Comparison of ENCODE assay signal across 15 mouse cellular contexts in the genomic region with DNA sequence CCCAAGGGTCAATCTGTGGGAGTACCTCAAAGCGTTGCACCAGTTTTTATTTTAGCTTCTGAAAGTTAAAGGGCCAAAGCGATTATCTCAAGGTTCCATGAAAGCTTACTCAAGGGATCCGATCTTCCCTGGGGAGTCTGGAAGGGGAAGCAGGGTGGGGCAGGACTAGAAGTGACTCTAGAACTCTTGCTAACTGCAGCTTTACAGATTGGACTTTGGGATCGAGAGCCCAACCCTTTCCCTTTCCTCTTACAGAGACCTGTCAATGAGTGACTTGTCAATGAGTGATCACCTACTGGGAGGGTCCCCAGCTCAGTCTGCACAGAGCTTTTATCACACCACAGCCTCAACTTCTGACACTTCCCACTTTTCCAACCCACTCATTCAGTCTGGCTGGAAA. TPM values are rescaled to one million over a fixed set of nuclear protein-coding genes. Genes with fewer than 3 reads are reported as not detected.
A peak's percentile ranks its signal among the peaks of the same experiment; 100 is the strongest.
DNase-seq lines count a peak whose midpoint lies in the region; ATAC-seq and TF ChIP-seq lines count a peak whose summit lies in the region.
"Had no signal": no experiment of that assay in that cellular context is flagged by ENCODE, and none has a peak within 500 bp of the region (broad histone marks: within the 10 kb centered on the region; RNA-seq: fewer than 3 reads in every experiment).

No protein-coding gene starts in this region.

- H3K9ac ChIP-seq in intestine, embryonic 16.5 days (ENCODE audit: low read depth, low read length) = 0 out of 2 replicates have a peak overlapping the region, but pooled peaks have one; percentile 20
- no peak overlapping the region for H3K9ac ChIP-seq in kidney, postnatal 0 days (ENCODE audit: low read depth, low read length)
- no peak overlapping the region for H3K9ac ChIP-seq in liver, postnatal 0 days (replicated peaks)
- H3K9ac ChIP-seq in forebrain, embryonic 13.5 days = no peak overlapping the region
- H3K9ac ChIP-seq: embryonic facial prominence, embryonic 13.5 days; forebrain, embryonic 12.5 days; limb, embryonic 15.5 days had no signal

- peak; percentile 76 for ATAC-seq in intestine, embryonic 16.5 days
- peak; percentile 43; the same call in 1 of the 2 replicates for ATAC-seq in kidney, postnatal 0 days (replicated peaks; ENCODE audit: low FRiP score, low read depth)
- 0 out of 2 replicates have a peak, but pooled peaks have one; percentile 49 for ATAC-seq in liver, postnatal 0 days
- no peak for ATAC-seq in forebrain, embryonic 13.5 days

- TF ChIP-seq EP300 in liver, postnatal 0 days (IDR thresholded peaks at IDR 0.05; ENCODE audit: low read depth) = no peak

- H3K9me3 ChIP-seq in intestine, embryonic 16.5 days (ENCODE audit: control insufficient read depth, low read length) = no peaks in the 10 kb centered on the region
- no peaks in the 10 kb centered on the region for H3K9me3 ChIP-seq in kidney, postnatal 0 days (replicated peaks; ENCODE audit: low read length)
- no peaks in the 10 kb centered on the region for H3K9me3 ChIP-seq in liver, postnatal 0 days (ENCODE audit: low read length)
- no peaks in the 10 kb centered on the region for H3K9me3 ChIP-seq in forebrain, embryonic 13.5 days (replicated peaks)
- H3K9me3 ChIP-seq: embryonic facial prominence, embryonic 13.5 days; forebrain, embryonic 12.5 days; limb, embryonic 15.5 days had no signal

- H3K36me3 ChIP-seq in intestine, embryonic 16.5 days (ENCODE audit: control insufficient read depth, insufficient read depth, low read length) = peaks cover 3% of the 10 kb centered on the region; the same call in 1 of the 2 replicates
- no peaks in the 10 kb centered on the region for H3K36me3 ChIP-seq in kidney, postnatal 0 days (ENCODE audit: insufficient read depth, low read length)
- H3K36me3 ChIP-seq in liver, postnatal 0 days (replicated peaks; ENCODE audit: insufficient read depth, low read length) = no peaks in the 10 kb centered on the region
- peaks cover 9% of the 10 kb centered on the region; the same call in 1 of the 2 replicates for H3K36me3 ChIP-seq in forebrain, embryonic 13.5 days (ENCODE audit: poor library complexity, severe bottlenecking)
- H3K36me3 ChIP-seq: embryonic facial prominence, embryonic 13.5 days; forebrain, embryonic 12.5 days; limb, embryonic 15.5 days had no signal

- 58% methylated on average over 4 of the region's 4 CpGs for WGBS in intestine, embryonic 16.5 days
- 53% methylated on average over 4 of the region's 4 CpGs for WGBS in kidney, postnatal 0 days
- 47% methylated on average over 4 of the region's 4 CpGs for WGBS in liver, postnatal 0 days (ENCODE audit: insufficient replicate concordance)
- WGBS in forebrain, embryonic 13.5 days = 86% methylated on average over 4 of the region's 4 CpGs

- peak overlapping the region; percentile 93 for H3K27ac ChIP-seq in intestine, embryonic 16.5 days (ENCODE audit: low read length)
- H3K27ac ChIP-seq in kidney, postnatal 0 days = peak overlapping the region; percentile 72
- peak overlapping the region; percentile 60 for H3K27ac ChIP-seq in liver, postnatal 0 days (ENCODE audit: low read depth)
- no peak overlapping the region for H3K27ac ChIP-seq in forebrain, embryonic 13.5 days
- H3K27ac ChIP-seq: embryonic facial prominence, embryonic 13.5 days; forebrain, embryonic 12.5 days; limb, embryonic 15.5 days had no signal

- H3K27me3 ChIP-seq in intestine, embryonic 16.5 days (replicated peaks; ENCODE audit: control insufficient read depth, insufficient read depth, low read length) = no peaks in the 10 kb centered on the region
- H3K27me3 ChIP-seq in kidney, postnatal 0 days (ENCODE audit: insufficient read depth, low read length) = no peaks in the 10 kb centered on the region
- H3K27me3 ChIP-seq in liver, postnatal 0 days (ENCODE audit: insufficient read depth, low read length) = no peaks in the 10 kb centered on the region
- no peaks in the 10 kb centered on the region for H3K27me3 ChIP-seq in forebrain, embryonic 13.5 days
- H3K27me3 ChIP-seq: embryonic facial prominence, embryonic 13.5 days; forebrain, embryonic 12.5 days; limb, embryonic 15.5 days had no signal

- H3K4me3 ChIP-seq in intestine, embryonic 16.5 days (ENCODE audit: low read length) = no peak overlapping the region
- no peak overlapping the region for H3K4me3 ChIP-seq in kidney, postnatal 0 days (replicated peaks; ENCODE audit: low read depth, low read length)
- H3K4me3 ChIP-seq in liver, postnatal 0 days (ENCODE audit: low read depth, low read length) = no peak overlapping the region
- no peak overlapping the region for H3K4me3 ChIP-seq in forebrain, embryonic 13.5 days
- H3K4me3 ChIP-seq: embryonic facial prominence, embryonic 13.5 days; forebrain, embryonic 12.5 days; limb, embryonic 15.5 days had no signal

- no peak for TF ChIP-seq CTCF in kidney, postnatal 0 days (IDR thresholded peaks at IDR 0.05; ENCODE audit: low read depth)
- TF ChIP-seq CTCF in liver, postnatal 0 days (IDR thresholded peaks at IDR 0.05; ENCODE audit: low read depth) = no peak

- peak; percentile 61 for DNase-seq in kidney, adult 11 months
- no peak for DNase-seq in kidney, postnatal 14 days
- no peak for DNase-seq in kidney, postnatal 0 days (ENCODE audit: low spot score)
- no peak for DNase-seq in liver, postnatal 0 days
- no peak for DNase-seq in urinary bladder, postnatal 14 days (ENCODE audit: low spot score)
- DNase-seq in layer of hippocampus, adult 9-11 months = no peak
- DNase-seq: cerebellum, postnatal 10 days; gastrocnemius, postnatal 36 days; right cerebral cortex, postnatal 25 days had no signal

- H3K4me1 ChIP-seq in intestine, embryonic 16.5 days (ENCODE audit: control insufficient read depth, insufficient read depth, low read length) = peaks cover 16% of the 10 kb centered on the region
- H3K4me1 ChIP-seq in kidney, postnatal 0 days (replicated peaks; ENCODE audit: insufficient read depth, low read length) = peaks cover 3% of the 10 kb centered on the region; the same call in 1 of the 2 replicates
- H3K4me1 ChIP-seq in liver, postnatal 0 days (ENCODE audit: insufficient read depth) = peaks cover 14% of the 10 kb centered on the region
- H3K4me1 ChIP-seq in forebrain, embryonic 13.5 days = peaks cover 7% of the 10 kb centered on the region

- H3K4me2 ChIP-seq in intestine, embryonic 16.5 days (ENCODE audit: low read depth, low read length) = no peak overlapping the region; the same call in 1 of the 2 replicates
- no peak overlapping the region for H3K4me2 ChIP-seq in kidney, postnatal 0 days (ENCODE audit: low read length)
- no peak overlapping the region; the same call in 1 of the 2 replicates for H3K4me2 ChIP-seq in liver, postnatal 0 days (ENCODE audit: low read depth, low read length)
- no peak overlapping the region for H3K4me2 ChIP-seq in forebrain, embryonic 13.5 days
- H3K4me2 ChIP-seq: embryonic facial prominence, embryonic 13.5 days; forebrain, embryonic 12.5 days; limb, embryonic 15.5 days; midbrain, embryonic 11.5 days had no signal

RNA-seq across cellular contexts. Expression of gene Lima1, which starts 7.6 kb away (rescaled TPM):
- 105 and 112 TPM in 2 replicates for polyA plus RNA-seq in intestine, embryonic 16.5 days (2015; fragmentation: Nextera tagmentation; extraction: Ambion mirVana)
- polyA plus RNA-seq in kidney, postnatal 0 days (2015; fragmentation: Nextera tagmentation; extraction: Ambion mirVana) = 42.8 and 51.6 TPM in 2 replicates
- polyA plus RNA-seq in liver, postnatal 0 days (2015; fragmentation: Nextera tagmentation; extraction: Ambion mirVana) = 14.8 and 15.0 TPM in 2 replicates
- 33.5 and 37.5 TPM in 2 replicates for polyA plus RNA-seq in forebrain, embryonic 13.5 days (2015; fragmentation: Nextera tagmentation; extraction: Ambion mirVana)
